Mouse (Mus musculus) lung, embryonic 14.5 days (tissue): ENCODE data around the gene Cdc42ep5. TPM values are rescaled to one million over a fixed set of nuclear protein-coding genes. Genes with fewer than 3 reads are reported as not detected.

Experiments
- ATAC-seq: fragments of 200-750 bp; cut with Nextera tagmentation; 2 replicates; pipeline ENCODE4 v1.8.0; 2017; ENCODE audit warnings: mild to moderate bottlenecking, moderate TSS enrichment, moderate library complexity; ENCODE audit not compliant: insufficient read depth
- DNase-seq: peaks from one replicate; pipeline ENCODE4 v3.0.0-alpha.2; 2015
- H3K27ac ChIP-seq: fragments of 300-500 bp; sonication (generic); 2 replicates; pipeline ENCODE4 v1.5.1; 2014; ENCODE audit warnings: low read depth, mild to moderate bottlenecking, moderate library complexity
- H3K27me3 ChIP-seq: fragments of 300-500 bp; sonication (generic); 2 replicates; pipeline ENCODE4 v1.6.1; 2014; ENCODE audit warnings: low read length, control low read depth; ENCODE audit not compliant: insufficient read depth
- H3K36me3 ChIP-seq: fragments of 300-500 bp; sonication (generic); 2 replicates; pipeline ENCODE4 v1.6.1; 2014; ENCODE audit warnings: control low read depth; ENCODE audit not compliant: insufficient read depth
- H3K4me1 ChIP-seq: fragments of 300-500 bp; sonication (generic); 2 replicates; pipeline ENCODE4 v1.6.1; 2014; ENCODE audit warnings: antibody characterized with exemption, control low read depth; ENCODE audit not compliant: insufficient read depth
- H3K4me2 ChIP-seq: fragments of 300-500 bp; sonication (generic); 2 replicates; pipeline ENCODE4 v1.6.1; 2014; ENCODE audit warnings: mild to moderate bottlenecking
- H3K4me3 ChIP-seq: fragments of 300-500 bp; sonication (generic); 2 replicates; pipeline ENCODE4 v1.5.1; 2014; ENCODE audit warnings: low read depth, low read length
- H3K9ac ChIP-seq: fragments of 300-500 bp; sonication (generic); 2 replicates; pipeline ENCODE4 v1.6.1; 2014
- H3K9me3 ChIP-seq: fragments of 300-500 bp; sonication (generic); 2 replicates; pipeline ENCODE4 v1.6.1; 2016; ENCODE audit warnings: low read depth, low read length, control low read depth
- CTCF ChIP-seq: IDR thresholded peaks from 2 replicates; pipeline ENCODE4 v1.5.1; 2016; ENCODE audit warnings: antibody characterized with exemption, low read depth
- WGBS: fragments of 180-500 bp; shearing (Covaris S2); extraction: QIAGEN DNeasy Blood & Tissue Kit; methylation state at CpG from one replicate; pipeline ENCODE4 v1.1.7; 2014; 5-methylcytosine and 5-hydroxymethylcytosine counted together
- polyA plus RNA-seq: library from polyadenylated mRNA; unstranded; fragments of >200 nt; fragmentation: Nextera tagmentation; extraction: Ambion mirVana; gene quantifications from 2 replicates; pipeline ENCODE4 v1.2.1, GENCODE M21; 2014

Gene Cdc42ep5
- polyA plus RNA-seq, 1 experiment from 2014 or later = 37.5 TPM

- Histone ChIP-seq H3K9me3 (no peaks in the 10 kb centered on the region), H3K27ac (no peak overlapping the region), H3K4me1 (0 out of 2 replicates have a peak, but pooled peaks cover 5% of the 10 kb centered on the region), H3K36me3 (peaks cover 55% of the 10 kb centered on the region), H3K4me3 (no peak overlapping the region), H3K27me3 (no peaks in the 10 kb centered on the region), H3K9ac (no peak overlapping the region), H3K4me2 (no peak overlapping the region)
- WGBS = 94% methylated on average over 7 of the region's 7 CpGs
- no peak for TF ChIP-seq CTCF
- ATAC-seq = no peak
- no peak for DNase-seq
These were observed 26.0 kb downstream of the Cdc42ep5 start for GRCm38 (mm10) chr7:4138671-4139070.

DNA sequence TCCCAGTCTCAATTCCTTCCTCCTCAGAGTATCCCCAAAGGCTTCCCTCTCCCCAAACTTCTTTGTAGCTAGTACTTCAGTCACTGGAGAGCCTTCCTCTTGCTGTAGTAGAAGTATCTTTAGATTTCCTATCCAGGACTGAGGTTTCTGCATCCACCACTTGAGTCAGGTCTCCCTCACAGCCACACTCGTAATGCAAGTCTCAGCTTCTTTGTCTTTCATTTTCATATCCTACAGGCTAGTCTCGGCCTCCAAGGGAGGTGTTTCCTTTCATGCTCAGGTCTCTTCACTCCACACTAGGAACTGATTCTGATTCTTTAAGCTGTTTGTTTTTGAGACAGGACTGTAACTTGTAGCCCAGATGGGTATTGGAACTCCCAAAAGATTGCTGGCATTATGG is 26.5 kb downstream of the Cdc42ep5 start:
- H3K9me3 ChIP-seq = no peaks in the 10 kb centered on the region
- H3K4me2 ChIP-seq = peak overlapping the region; percentile 85
- ATAC-seq = no peak
- H3K4me3 ChIP-seq = peak overlapping the region; percentile 80
- peaks cover 50% of the 10 kb centered on the region for H3K36me3 ChIP-seq
- H3K27ac ChIP-seq = no peak overlapping the region
- no peak for DNase-seq
- H3K4me1 ChIP-seq = 0 out of 2 replicates have a peak, but pooled peaks cover 5% of the 10 kb centered on the region
- 81% methylated on average over 2 of the region's 2 CpGs for WGBS
- no peak for TF ChIP-seq CTCF
- H3K9ac ChIP-seq = peak overlapping the region; percentile 77
- no peaks in the 10 kb centered on the region for H3K27me3 ChIP-seq

GRCm38 (mm10) chr7:4137746-4138145 is 26.9 kb downstream of the Cdc42ep5 start:
- H3K9ac ChIP-seq = peak overlapping the region; percentile 77
- peak overlapping the region; percentile 85 for H3K4me2 ChIP-seq
- no peak overlapping the region for H3K27ac ChIP-seq
- 0 out of 2 replicates have a peak, but pooled peaks cover 5% of the 10 kb centered on the region for H3K4me1 ChIP-seq
- H3K9me3 ChIP-seq = no peaks in the 10 kb centered on the region
- H3K36me3 ChIP-seq = peaks cover 46% of the 10 kb centered on the region
- DNase-seq (no peak), ATAC-seq (no peak)
- peak overlapping the region; percentile 80 for H3K4me3 ChIP-seq
- WGBS = 43% methylated on average over 3 of the region's 3 CpGs
- H3K27me3 ChIP-seq = no peaks in the 10 kb centered on the region
- no peak for TF ChIP-seq CTCF

DNA sequence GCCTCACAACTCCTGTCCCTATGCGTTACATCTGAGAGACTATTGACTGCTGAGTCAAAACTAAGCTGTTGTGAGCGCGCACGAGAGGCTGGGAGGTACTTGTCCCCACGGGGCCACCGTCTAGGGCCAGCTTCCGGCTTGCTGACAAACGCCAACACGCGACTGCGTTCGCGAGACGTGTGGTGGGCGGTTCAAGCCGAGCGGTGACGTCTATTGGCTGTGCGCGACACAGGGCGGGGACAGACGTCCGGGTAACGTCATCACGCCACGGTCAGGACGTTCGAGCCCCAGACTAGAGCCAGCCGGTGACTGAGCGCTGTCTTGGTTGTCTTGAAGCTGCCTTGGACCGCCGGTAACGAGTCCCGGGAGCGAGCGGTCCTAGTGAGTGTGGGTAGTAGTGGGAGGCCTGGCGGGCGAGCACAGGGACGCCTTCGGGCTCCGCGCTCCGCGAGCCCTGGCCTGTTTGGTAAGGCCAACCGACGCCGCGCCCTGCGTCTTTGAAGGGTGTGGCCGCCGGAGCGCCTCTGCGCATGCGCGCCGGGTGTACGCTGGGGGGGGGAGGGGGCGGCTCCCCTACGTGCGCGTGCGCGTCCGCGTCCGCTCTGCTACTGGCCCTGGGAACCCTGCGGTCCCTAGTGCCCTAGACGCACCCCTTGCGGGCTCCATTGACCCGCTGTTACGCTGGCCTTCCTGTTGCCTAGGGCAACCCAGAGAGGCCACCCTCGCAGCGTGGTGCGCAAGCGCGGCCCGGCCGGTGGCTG is 27.7 kb downstream of the Cdc42ep5 start, which contains the start of gene Leng8:
Gene Leng8 (plus strand): TSS at position 269 of the 761 bp plus-strand sequence.
- peak within 1 kb of the TSS; percentile 85 for H3K4me2 ChIP-seq
- H3K36me3 ChIP-seq = peaks cover 38% of the 10 kb centered on the region
- H3K9me3 ChIP-seq = no peaks in the 10 kb centered on the region
- no peak for TF ChIP-seq CTCF
- peak within 1 kb of the TSS; percentile 91 for H3K27ac ChIP-seq
- H3K4me3 ChIP-seq = peak within 1 kb of the TSS; percentile 80
- WGBS = under 1% methylated on average over 78 of the region's 78 CpGs
- DNase-seq (peak; percentile 99), ATAC-seq (peak; percentile 99)
- peak within 1 kb of the TSS; percentile 77 for H3K9ac ChIP-seq
- H3K27me3 ChIP-seq = no peaks in the 10 kb centered on the region
- H3K4me1 ChIP-seq = 0 out of 2 replicates have a peak, but pooled peaks cover 5% of the 10 kb centered on the region

GRCm38 (mm10) chr7:4136404-4136770 is 28.3 kb downstream of the Cdc42ep5 start:
- WGBS = under 1% methylated on average over 16 of the region's 16 CpGs
- H3K27me3 ChIP-seq = no peaks in the 10 kb centered on the region
- TF ChIP-seq CTCF = no peak
- H3K9me3 ChIP-seq = no peaks in the 10 kb centered on the region
- DNase-seq (no peak), ATAC-seq (peak; percentile 16)
- peak overlapping the region; percentile 91 for H3K27ac ChIP-seq
- peak overlapping the region; percentile 85 for H3K4me2 ChIP-seq
- 0 out of 2 replicates have a peak, but pooled peaks cover 5% of the 10 kb centered on the region for H3K4me1 ChIP-seq
- H3K4me3 ChIP-seq = peak overlapping the region; percentile 80
- H3K36me3 ChIP-seq = peaks cover 32% of the 10 kb centered on the region
- peak overlapping the region; percentile 60 for H3K9ac ChIP-seq

GRCm38 (mm10) chr7:4134911-4135310 is 29.7 kb downstream of the Cdc42ep5 start:
- no peak for TF ChIP-seq CTCF
- DNase-seq (no peak), ATAC-seq (no peak)
- Histone ChIP-seq H3K9me3 (no peaks in the 10 kb centered on the region), H3K4me3 (no peak overlapping the region), H3K4me1 (0 out of 2 replicates have a peak, but pooled peaks cover 5% of the 10 kb centered on the region), H3K4me2 (no peak overlapping the region), H3K27me3 (no peaks in the 10 kb centered on the region), H3K36me3 (peaks cover 17% of the 10 kb centered on the region), H3K27ac (no peak overlapping the region), H3K9ac (no peak overlapping the region)
- WGBS = 78% methylated on average over 5 of the region's 5 CpGs

DNA sequence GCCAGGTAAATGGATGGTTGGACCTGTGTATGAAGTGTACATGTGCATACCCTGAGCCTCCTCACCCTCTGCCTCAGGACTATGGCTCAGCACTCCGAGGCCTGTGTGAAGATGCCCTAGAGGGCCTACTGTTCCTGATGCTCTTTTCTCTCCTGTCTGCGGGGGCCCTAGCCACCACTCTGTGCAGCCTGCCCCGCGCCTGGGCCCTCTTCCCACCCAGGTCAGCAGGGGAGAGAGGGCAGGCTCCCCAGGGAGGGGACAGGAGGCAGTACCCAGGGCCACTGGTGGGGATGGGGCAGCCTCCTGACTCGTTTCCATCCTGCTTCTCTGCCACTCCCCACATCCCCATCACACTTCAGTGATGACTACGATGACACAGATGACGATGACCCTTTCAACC is 31.7 kb downstream of the Cdc42ep5 start:
- Histone ChIP-seq H3K9ac (no peak overlapping the region), H3K4me3 (no peak overlapping the region), H3K4me2 (no peak overlapping the region), H3K27me3 (no peaks in the 10 kb centered on the region), H3K9me3 (no peaks in the 10 kb centered on the region), H3K27ac (no peak overlapping the region), H3K36me3 (no peaks in the 10 kb centered on the region), H3K4me1 (0 out of 2 replicates have a peak, but pooled peaks cover 4% of the 10 kb centered on the region)
- DNase-seq (no peak), ATAC-seq (no peak)
- TF ChIP-seq CTCF = no peak
- WGBS = 83% methylated on average over 6 of the region's 7 CpGs
